Mouse (Mus musculus) liver, embryonic 14.5 days (tissue): ENCODE data around the gene Idh1.

Source experiments
- CTCF ChIP-seq: IDR thresholded peaks from 2 replicates; pipeline ENCODE4 v1.5.1; 2016; ENCODE audit warnings: antibody characterized with exemption, low read depth, control low read depth
- EP300 ChIP-seq: IDR thresholded peaks from 2 replicates; pipeline ENCODE4 v1.6.1; 2016; ENCODE audit warnings: antibody characterized with exemption, low read depth

GRCm38 (mm10) chr1:65190172-65190571 lies 3.9 kb upstream of the Idh1 start:
- TF ChIP-seq CTCF (no peak), EP300 (no peak)
